9 mouse cellular contexts compared by ENCODE assay signal in the genomic region with DNA sequence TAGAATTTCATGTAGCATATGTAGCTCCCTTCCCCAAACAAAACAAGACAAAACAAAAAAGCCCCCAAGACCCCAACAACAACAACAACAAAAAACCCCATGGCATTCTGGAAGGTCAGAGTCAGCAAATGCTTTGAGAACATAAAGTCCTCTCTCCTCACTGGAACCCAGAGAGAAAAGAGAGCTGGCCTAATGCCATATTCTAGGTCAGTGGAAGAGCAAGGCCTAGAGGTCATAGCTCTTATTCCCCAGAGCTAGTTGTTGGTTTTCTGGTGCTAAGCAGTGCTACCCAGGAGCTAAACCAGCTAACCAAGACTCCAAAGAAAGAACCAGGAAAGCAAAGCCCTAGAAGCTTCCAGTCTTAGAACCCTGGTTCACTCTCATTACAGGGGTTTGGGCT. TPM values are rescaled to one million over a fixed set of nuclear protein-coding genes. Genes with fewer than 3 reads are reported as not detected.
A peak's percentile ranks its signal among the peaks of the same experiment; 100 is the strongest.
DNase-seq lines count a peak whose midpoint lies in the region; ATAC-seq and TF ChIP-seq lines count a peak whose summit lies in the region.
"Had no signal": no experiment of that assay in that cellular context is flagged by ENCODE, and none has a peak within 500 bp of the region (broad histone marks: within the 10 kb centered on the region; RNA-seq: fewer than 3 reads in every experiment).

No protein-coding gene starts in this region.

- no peaks in the 10 kb centered on the region; the same call in 1 of the 2 replicates for H3K4me1 ChIP-seq in lung, adult 2 months (ENCODE audit: control insufficient read depth, insufficient read depth, low read length)
- H3K4me1 ChIP-seq in forebrain, embryonic 12.5 days, result peaks cover 21% of the 10 kb centered on the region
- H3K4me1 ChIP-seq in kidney, embryonic 16.5 days (ENCODE audit: insufficient read depth, low read length), result 0 out of 2 replicates have a peak, but pooled peaks cover 7% of the 10 kb centered on the region
- H3K4me1 ChIP-seq in neural tube, embryonic 13.5 days (replicated peaks), result peaks cover 29% of the 10 kb centered on the region

- peak overlapping the region; percentile 98 for H3K4me3 ChIP-seq in lung, adult 2 months (replicated peaks; ENCODE audit: extremely low read depth, low read depth, low read length)
- H3K4me3 ChIP-seq in forebrain, embryonic 12.5 days (replicated peaks), result peak overlapping the region; percentile 54
- H3K4me3 ChIP-seq in kidney, embryonic 16.5 days (ENCODE audit: low read length), result peak overlapping the region; percentile 70
- H3K4me3 ChIP-seq in neural tube, embryonic 13.5 days, result peak overlapping the region; percentile 57

- TF ChIP-seq CTCF in lung, adult 2 months (IDR thresholded peaks at IDR 0.05; ENCODE audit: insufficient read depth, low read length), result no peak

- peak overlapping the region; percentile 86; the same call in 1 of the 2 replicates for H3K27ac ChIP-seq in forebrain, embryonic 12.5 days
- H3K27ac ChIP-seq in kidney, embryonic 16.5 days (ENCODE audit: low read length), result peak overlapping the region; percentile 93
- H3K27ac ChIP-seq in neural tube, embryonic 13.5 days (replicated peaks), result peak overlapping the region; percentile 89

- H3K36me3 ChIP-seq in forebrain, embryonic 12.5 days (replicated peaks), result peaks cover 23% of the 10 kb centered on the region
- peaks cover 13% of the 10 kb centered on the region; the same call in 1 of the 2 replicates for H3K36me3 ChIP-seq in kidney, embryonic 16.5 days (ENCODE audit: insufficient read depth, low read length)
- peaks cover 27% of the 10 kb centered on the region for H3K36me3 ChIP-seq in neural tube, embryonic 13.5 days

- peak overlapping the region; percentile 62 for H3K4me2 ChIP-seq in forebrain, embryonic 12.5 days
- peak overlapping the region; percentile 63 for H3K4me2 ChIP-seq in kidney, embryonic 16.5 days (replicated peaks; ENCODE audit: low read depth, low read length)
- peak overlapping the region; percentile 65 for H3K4me2 ChIP-seq in neural tube, embryonic 13.5 days

- DNase-seq in lung, adult 2 months, result no peak
- DNase-seq in lung, postnatal 10 days, result no peak
- no peak for DNase-seq in embryo, embryonic 10.5 days (ENCODE audit: low spot score)
- no peak for DNase-seq in cerebellum, postnatal 14 days
- no peak for DNase-seq in urinary bladder, postnatal 25 days (ENCODE audit: low spot score)

- no peaks in the 10 kb centered on the region for H3K9me3 ChIP-seq in forebrain, embryonic 12.5 days
- no peaks in the 10 kb centered on the region for H3K9me3 ChIP-seq in kidney, embryonic 16.5 days (ENCODE audit: low read length)
- no peaks in the 10 kb centered on the region for H3K9me3 ChIP-seq in neural tube, embryonic 13.5 days

- ATAC-seq in forebrain, embryonic 12.5 days (ENCODE audit: low FRiP score), result no peak
- no peak for ATAC-seq in kidney, embryonic 16.5 days (ENCODE audit: low FRiP score, low TSS enrichment)
- no peak for ATAC-seq in neural tube, embryonic 13.5 days (ENCODE audit: low read depth)

- peak overlapping the region; percentile 64 for H3K9ac ChIP-seq in forebrain, embryonic 12.5 days
- H3K9ac ChIP-seq in kidney, embryonic 16.5 days (replicated peaks; ENCODE audit: low read length), result peak overlapping the region; percentile 74
- peak overlapping the region; percentile 73 for H3K9ac ChIP-seq in neural tube, embryonic 13.5 days

- no peak for TF ChIP-seq POLR2A in lung, adult 2 months (IDR thresholded peaks at IDR 0.05; ENCODE audit: borderline replicate concordance, extremely low read depth, low read depth, low read length)

- no peaks in the 10 kb centered on the region for H3K27me3 ChIP-seq in forebrain, embryonic 12.5 days
- H3K27me3 ChIP-seq in kidney, embryonic 16.5 days (ENCODE audit: insufficient read depth, low read length), result no peaks in the 10 kb centered on the region; the same call in 1 of the 2 replicates
- H3K27me3 ChIP-seq in neural tube, embryonic 13.5 days, result no peaks in the 10 kb centered on the region

RNA-seq across cellular contexts. Expression of gene Idh3g, which starts 1.0 kb away (rescaled TPM):
- polyA plus RNA-seq in lung, adult 2 months (2012; rRNA removed), result 144 and 247 TPM in 2 replicates
- polyA plus RNA-seq in forebrain, embryonic 12.5 days (2016; fragmentation: Nextera tagmentation; extraction: Ambion mirVana), result 163 and 164 TPM in 2 replicates
- 270 and 296 TPM in 2 replicates for polyA plus RNA-seq in kidney, embryonic 16.5 days (2015; fragmentation: Nextera tagmentation; extraction: Ambion mirVana)
- 226 and 232 TPM in 2 replicates for polyA plus RNA-seq in neural tube, embryonic 13.5 days (2015; fragmentation: Nextera tagmentation; extraction: Ambion mirVana)

RNA-seq across cellular contexts. Expression of gene Ssr4, which starts 1.2 kb away (rescaled TPM):
- polyA plus RNA-seq in lung, adult 2 months (2012; rRNA removed), result 153 and 171 TPM in 2 replicates
- 106 and 117 TPM in 2 replicates for polyA plus RNA-seq in forebrain, embryonic 12.5 days (2016; fragmentation: Nextera tagmentation; extraction: Ambion mirVana)
- 182 and 199 TPM in 2 replicates for polyA plus RNA-seq in kidney, embryonic 16.5 days (2015; fragmentation: Nextera tagmentation; extraction: Ambion mirVana)
- polyA plus RNA-seq in neural tube, embryonic 13.5 days (2015; fragmentation: Nextera tagmentation; extraction: Ambion mirVana), result 144 and 160 TPM in 2 replicates

RNA-seq across cellular contexts. Expression of gene Srpk3, which starts 11.5 kb away (rescaled TPM):
- polyA plus RNA-seq in lung, adult 2 months (2012; rRNA removed), result 7.1 and 13.1 TPM in 2 replicates
- 0.95 and 1.3 TPM in 2 replicates for polyA plus RNA-seq in forebrain, embryonic 12.5 days (2016; fragmentation: Nextera tagmentation; extraction: Ambion mirVana)
- polyA plus RNA-seq in kidney, embryonic 16.5 days (2015; fragmentation: Nextera tagmentation; extraction: Ambion mirVana), result 4.7 and 4.8 TPM in 2 replicates
- 2.6 and 5.1 TPM in 2 replicates for polyA plus RNA-seq in neural tube, embryonic 13.5 days (2015; fragmentation: Nextera tagmentation; extraction: Ambion mirVana)

RNA-seq across cellular contexts. Expression of gene Plxnb3, which starts 28.8 kb away (rescaled TPM):
- 1.3 and 1.4 TPM in 2 replicates for polyA plus RNA-seq in lung, adult 2 months (2012; rRNA removed)
- polyA plus RNA-seq in forebrain, embryonic 12.5 days (2016; fragmentation: Nextera tagmentation; extraction: Ambion mirVana), result 0.08 and 0.19 TPM in 2 replicates
- polyA plus RNA-seq in kidney, embryonic 16.5 days (2015; fragmentation: Nextera tagmentation; extraction: Ambion mirVana), result 0.30 and 0.32 TPM in 2 replicates
- polyA plus RNA-seq in neural tube, embryonic 13.5 days (2015; fragmentation: Nextera tagmentation; extraction: Ambion mirVana), result 0.50 and 0.73 TPM in 2 replicates
- polyA plus RNA-seq: inflammation-experienced regulatory T-cells, adult 6 months had no signal

RNA-seq across cellular contexts. Expression of gene Pdzd4, which starts 39.1 kb away (rescaled TPM):
- 2.1 and 2.2 TPM in 2 replicates for polyA plus RNA-seq in lung, adult 2 months (2012; rRNA removed)
- polyA plus RNA-seq in forebrain, embryonic 12.5 days (2016; fragmentation: Nextera tagmentation; extraction: Ambion mirVana), result 2.3 and 2.6 TPM in 2 replicates
- 0.59 and 0.84 TPM in 2 replicates for polyA plus RNA-seq in kidney, embryonic 16.5 days (2015; fragmentation: Nextera tagmentation; extraction: Ambion mirVana)
- polyA plus RNA-seq in neural tube, embryonic 13.5 days (2015; fragmentation: Nextera tagmentation; extraction: Ambion mirVana), result 2.6 and 3.2 TPM in 2 replicates
